Mouse (Mus musculus) intestine, embryonic 15.5 days (tissue): ENCODE measurements at regions not wholly inside any gene's neighbourhood (a gene's known extent, or its start where the extent isn't known, plus 50 kb on each side); places are given as distances from the start of the nearest gene placed in this dataset.
A peak's percentile ranks its signal among the peaks of the same experiment; 100 is the strongest.

Experiments used
- ATAC-seq: fragments of 200-750 bp; cut with Nextera tagmentation; 2 replicates; pipeline ENCODE4 v1.8.0; 2017; ENCODE audit warnings: moderate TSS enrichment, moderate library complexity
- H3K27ac ChIP-seq: fragments of 300-500 bp; sonication (generic); 2 replicates; pipeline ENCODE4 v1.5.1; 2015; ENCODE audit warnings: mild to moderate bottlenecking, inconsistent platforms
- H3K27me3 ChIP-seq: fragments of 300-500 bp; sonication (generic); replicated peaks from 2 replicates; pipeline ENCODE4 v1.6.1; 2015; ENCODE audit warnings: inconsistent platforms
- H3K36me3 ChIP-seq: fragments of 300-500 bp; sonication (generic); 2 replicates; pipeline ENCODE4 v1.6.1; 2015; ENCODE audit warnings: inconsistent platforms
- H3K4me1 ChIP-seq: fragments of 300-500 bp; sonication (generic); replicated peaks from 2 replicates; pipeline ENCODE4 v1.6.1; 2015; ENCODE audit warnings: inconsistent platforms
- H3K4me2 ChIP-seq: fragments of 300-500 bp; sonication (generic); replicated peaks from 2 replicates; pipeline ENCODE4 v1.6.1; 2015; ENCODE audit warnings: mild to moderate bottlenecking, inconsistent platforms
- H3K4me3 ChIP-seq: fragments of 300-500 bp; sonication (generic); replicated peaks from 2 replicates; pipeline ENCODE4 v1.5.1; 2015; ENCODE audit warnings: inconsistent platforms
- H3K9ac ChIP-seq: fragments of 300-500 bp; sonication (generic); 2 replicates; pipeline ENCODE4 v1.6.1; 2015; ENCODE audit warnings: inconsistent platforms
- H3K9me3 ChIP-seq: fragments of 300-500 bp; sonication (generic); 2 replicates; pipeline ENCODE4 v1.6.1; 2016; ENCODE audit warnings: inconsistent platforms
- WGBS: fragments of 180-500 bp; shearing (Covaris S2); methylation state at CpG from one replicate; pipeline ENCODE4 v1.1.7; 2015; 5-methylcytosine and 5-hydroxymethylcytosine counted together

DNA sequence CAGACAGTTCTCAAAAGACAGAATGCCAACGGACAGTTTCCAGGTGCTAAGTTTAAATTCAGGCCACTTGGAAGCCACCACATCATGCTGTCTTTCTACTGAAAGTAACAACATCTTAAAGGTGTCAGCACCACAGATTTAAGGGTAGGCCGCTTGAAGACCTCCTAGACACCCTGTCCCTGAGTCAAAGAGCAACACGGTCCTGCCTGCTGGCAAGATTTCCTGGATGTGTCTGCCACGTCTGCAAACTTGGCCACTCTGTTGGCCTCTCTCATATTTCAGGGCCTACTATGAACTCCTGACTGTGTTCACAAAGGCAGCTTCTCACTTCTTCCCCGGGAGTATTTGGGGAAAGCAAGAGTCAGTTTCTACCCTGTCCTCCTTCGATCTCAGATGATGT is 194.7 kb upstream of the Esrrg start:
- no peak for ATAC-seq
- 77% methylated on average over 6 of the region's 6 CpGs for WGBS
- H3K4me2 ChIP-seq = no peak overlapping the region
- H3K27ac ChIP-seq = no peak overlapping the region
- H3K9me3 ChIP-seq = no peaks in the 10 kb centered on the region
- no peak overlapping the region for H3K4me3 ChIP-seq
- no peaks in the 10 kb centered on the region for H3K4me1 ChIP-seq
- no peaks in the 10 kb centered on the region for H3K36me3 ChIP-seq
- H3K27me3 ChIP-seq = no peaks in the 10 kb centered on the region
- H3K9ac ChIP-seq = no peak overlapping the region

DNA sequence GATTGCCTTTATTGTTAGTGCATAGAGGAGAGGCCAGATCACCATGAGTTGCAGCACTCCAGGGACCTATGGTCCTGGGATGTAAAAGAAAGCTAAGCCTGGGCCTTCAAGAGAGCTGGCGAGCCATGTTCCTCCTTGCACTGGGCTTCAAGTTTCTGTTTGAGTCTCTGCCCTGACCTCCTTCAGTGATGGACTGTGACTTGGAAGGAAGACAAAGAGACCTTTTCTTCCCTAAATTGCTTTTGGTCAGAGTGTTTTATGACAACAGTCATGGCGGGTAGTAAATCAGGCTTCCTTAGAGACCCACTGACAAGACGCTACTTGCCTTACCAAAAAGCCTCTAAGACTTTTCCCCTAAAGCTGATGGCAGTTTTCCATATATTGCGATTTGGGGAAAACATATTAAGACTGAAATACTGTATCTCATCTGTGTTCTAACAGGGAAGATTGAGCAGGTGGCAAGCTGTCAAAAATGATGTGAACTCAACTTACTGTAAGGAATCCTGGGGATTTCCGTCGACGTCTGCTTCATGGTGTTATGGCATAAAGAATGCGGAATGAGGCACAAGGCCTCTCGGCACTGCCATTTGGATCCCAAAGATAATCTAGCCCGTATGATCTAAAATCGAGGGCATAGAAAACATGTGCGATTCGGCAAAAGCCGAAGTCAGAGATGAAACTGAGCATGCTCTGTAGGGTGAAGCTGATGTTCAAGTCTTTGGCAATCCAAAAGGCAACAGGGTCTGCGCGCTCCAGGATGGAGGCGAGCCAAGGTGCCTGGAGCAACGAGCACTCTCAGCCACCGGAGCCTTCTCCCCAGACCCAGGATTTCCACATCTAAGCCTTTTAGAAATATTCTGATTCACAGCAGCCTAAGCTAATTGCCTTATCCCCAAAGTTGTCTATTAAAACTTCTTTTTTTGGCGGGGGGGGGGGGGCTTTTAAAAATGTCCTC is 190.1 kb upstream of the Esrrg start:
- Histone ChIP-seq H3K27ac (no peak overlapping the region), H3K4me2 (no peak overlapping the region), H3K9me3 (no peaks in the 10 kb centered on the region), H3K4me3 (no peak overlapping the region), H3K36me3 (no peaks in the 10 kb centered on the region), H3K4me1 (no peaks in the 10 kb centered on the region), H3K27me3 (no peaks in the 10 kb centered on the region), H3K9ac (no peak overlapping the region)
- ATAC-seq = no peak
- WGBS = 86% methylated on average over 20 of the region's 20 CpGs

DNA sequence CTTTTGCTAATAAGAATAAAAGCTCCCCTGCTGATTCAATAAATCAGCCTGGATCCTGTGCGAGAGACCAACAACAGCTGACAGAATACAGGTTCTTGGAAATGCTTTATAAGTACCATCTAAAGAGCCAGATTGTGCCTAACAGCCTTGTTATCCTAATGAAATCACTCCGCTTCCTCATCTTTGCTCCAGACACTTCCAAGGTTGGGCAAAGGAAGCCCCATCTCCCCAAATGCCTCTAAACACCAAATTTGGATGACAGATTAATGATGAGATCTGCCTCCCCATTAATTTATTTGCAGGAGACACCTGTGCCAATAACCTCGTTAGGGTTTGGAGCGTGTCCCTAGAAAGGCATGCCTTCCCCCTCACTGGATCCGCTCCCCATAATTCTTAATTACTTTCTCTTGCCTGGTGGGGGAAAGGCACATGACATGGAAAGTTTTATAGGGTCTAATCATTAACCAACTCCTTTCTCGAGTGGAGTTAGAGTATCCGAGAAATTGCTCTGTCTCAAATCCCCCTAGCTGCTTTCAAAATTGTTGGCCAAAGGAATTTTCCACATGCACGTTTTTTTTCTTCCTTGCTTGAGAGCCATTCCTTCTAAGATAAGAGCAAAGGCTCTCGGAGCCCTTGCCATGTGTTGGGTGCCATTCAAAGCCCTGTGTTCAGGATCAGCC is 179.9 kb upstream of the Esrrg start:
- H3K9me3 ChIP-seq = no peaks in the 10 kb centered on the region
- no peak overlapping the region for H3K4me3 ChIP-seq
- H3K4me2 ChIP-seq = no peak overlapping the region
- WGBS = 53% methylated on average over 9 of the region's 9 CpGs
- H3K36me3 ChIP-seq = no peaks in the 10 kb centered on the region
- ATAC-seq = 0 out of 2 replicates have a peak, but pooled peaks have one; percentile 43
- no peak overlapping the region for H3K27ac ChIP-seq
- no peaks in the 10 kb centered on the region; the same call in 1 of the 2 replicates for H3K4me1 ChIP-seq
- H3K9ac ChIP-seq = no peak overlapping the region
- no peaks in the 10 kb centered on the region for H3K27me3 ChIP-seq

DNA sequence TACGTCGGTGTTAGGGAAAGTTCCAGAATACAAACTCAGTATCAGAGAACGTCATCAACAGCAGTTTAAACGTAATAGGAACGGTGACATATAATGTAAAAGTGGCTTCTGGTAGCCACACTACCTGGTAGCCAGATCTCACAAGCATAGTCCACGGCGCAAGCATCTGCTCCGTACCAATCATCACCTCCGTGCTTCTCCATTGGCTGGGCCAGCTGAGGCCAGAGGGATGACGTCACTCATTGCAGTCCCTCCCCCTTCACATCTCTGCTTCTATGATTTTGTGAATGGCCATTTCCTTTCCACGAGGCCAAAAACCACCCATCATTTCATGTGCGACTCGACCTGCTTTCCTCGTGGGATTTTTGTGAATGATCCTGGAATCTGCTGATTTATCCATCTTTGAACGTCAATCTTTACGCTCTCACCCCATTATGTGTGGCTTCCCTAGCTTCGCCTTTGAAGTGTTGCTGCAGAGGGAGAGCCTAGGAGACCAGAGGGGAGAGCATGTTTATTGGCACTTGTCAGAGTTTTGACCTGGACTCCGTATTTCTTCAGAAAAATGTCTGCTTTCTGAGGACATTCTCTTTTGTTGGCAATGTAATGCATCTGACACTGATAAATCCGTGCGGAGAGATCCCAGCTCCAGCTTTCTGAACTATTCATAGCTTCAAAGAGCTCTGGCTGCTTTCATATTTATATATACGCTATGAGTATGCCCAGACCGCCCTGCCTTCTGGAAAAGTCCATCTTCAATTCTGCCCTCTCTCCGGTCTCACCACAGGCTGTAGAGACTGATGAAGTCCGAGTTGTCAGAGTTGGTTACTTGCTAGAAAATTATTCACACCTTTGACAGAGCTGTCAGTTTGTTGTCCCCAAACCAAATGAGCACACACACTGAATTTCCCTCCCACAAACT is 174.6 kb upstream of the Esrrg start:
- H3K4me2 ChIP-seq = no peak overlapping the region
- no peak for ATAC-seq
- H3K9ac ChIP-seq = no peak overlapping the region
- 76% methylated on average over 24 of the region's 24 CpGs for WGBS
- H3K9me3 ChIP-seq = no peaks in the 10 kb centered on the region
- no peak overlapping the region for H3K27ac ChIP-seq
- H3K27me3 ChIP-seq = no peaks in the 10 kb centered on the region
- no peaks in the 10 kb centered on the region; the same call in 1 of the 2 replicates for H3K4me1 ChIP-seq
- H3K4me3 ChIP-seq = no peak overlapping the region
- no peaks in the 10 kb centered on the region for H3K36me3 ChIP-seq

DNA sequence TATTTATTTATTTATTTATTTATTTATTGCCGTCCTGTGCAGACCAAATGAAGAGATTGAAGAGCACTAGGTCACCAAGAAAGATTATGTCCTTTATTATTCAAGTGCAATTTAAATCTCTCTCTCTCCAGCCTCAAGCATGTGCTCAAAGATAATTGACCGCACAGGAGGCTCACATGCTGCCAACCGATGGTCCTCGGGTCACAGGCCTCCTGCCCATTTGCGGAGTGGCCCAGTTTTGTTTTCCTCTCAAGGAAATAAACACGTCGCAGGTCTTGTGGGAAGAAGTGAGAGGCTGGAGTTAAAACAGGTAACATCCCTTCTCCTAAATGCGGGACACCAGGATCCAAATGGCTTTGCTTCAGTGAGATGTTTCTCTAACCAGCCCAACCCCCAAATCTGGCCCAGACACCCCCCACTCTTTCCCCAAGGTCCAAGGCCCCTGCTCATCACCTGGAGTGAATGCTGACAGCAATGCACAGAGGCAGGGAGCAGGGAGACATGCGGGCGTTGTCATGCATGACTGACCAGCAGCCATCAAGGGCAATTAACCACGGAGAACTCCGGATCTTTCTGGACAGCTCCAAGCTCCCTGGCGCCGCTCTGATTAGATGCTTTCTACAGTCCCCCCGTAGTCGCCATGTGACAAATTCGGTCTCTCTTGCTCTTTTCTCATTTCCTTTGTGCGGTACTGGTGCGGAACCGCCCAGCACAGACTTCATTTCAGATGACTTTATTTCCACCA is 169.2 kb upstream of the Esrrg start:
- no peaks in the 10 kb centered on the region for H3K36me3 ChIP-seq
- ATAC-seq = no peak
- H3K4me2 ChIP-seq = no peak overlapping the region
- no peaks in the 10 kb centered on the region for H3K27me3 ChIP-seq
- H3K9me3 ChIP-seq = no peaks in the 10 kb centered on the region
- H3K27ac ChIP-seq = no peak overlapping the region
- no peak overlapping the region for H3K4me3 ChIP-seq
- 84% methylated on average over 20 of the region's 20 CpGs for WGBS
- no peak overlapping the region for H3K9ac ChIP-seq
- H3K4me1 ChIP-seq = no peaks in the 10 kb centered on the region

DNA sequence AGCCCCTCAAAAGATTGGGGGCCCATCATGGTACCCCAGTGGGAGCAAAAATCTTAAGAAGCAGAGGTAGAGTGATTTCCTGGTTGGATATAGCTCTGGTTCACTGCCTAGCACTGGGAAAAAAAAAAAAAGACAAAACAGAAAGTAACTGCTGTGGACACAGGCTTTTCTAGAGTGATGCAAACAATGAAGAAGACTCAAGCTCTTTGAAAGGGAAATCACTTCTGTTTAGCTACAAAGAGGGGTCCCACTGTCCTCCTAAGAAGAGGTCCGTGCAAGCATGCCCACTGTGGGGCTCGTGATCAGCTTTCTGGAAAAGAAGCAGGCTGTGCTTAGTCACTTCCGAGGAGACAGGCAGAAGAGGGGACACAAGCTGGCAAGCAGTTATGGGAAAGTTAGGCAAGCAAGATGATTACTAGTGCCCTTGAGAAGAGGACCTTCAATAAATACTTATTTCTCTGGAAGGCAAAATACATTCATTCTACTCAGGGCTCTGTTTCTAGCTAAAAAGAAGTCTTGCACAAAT is 166.9 kb upstream of the Esrrg start:
- H3K4me2 ChIP-seq = no peak overlapping the region
- H3K9me3 ChIP-seq = no peaks in the 10 kb centered on the region
- H3K27ac ChIP-seq = no peak overlapping the region
- H3K9ac ChIP-seq = no peak overlapping the region
- no peak for ATAC-seq
- no peak overlapping the region for H3K4me3 ChIP-seq
- 79% methylated on average over 3 of the region's 3 CpGs for WGBS
- H3K27me3 ChIP-seq = no peaks in the 10 kb centered on the region
- no peaks in the 10 kb centered on the region for H3K36me3 ChIP-seq
- H3K4me1 ChIP-seq = no peaks in the 10 kb centered on the region

DNA sequence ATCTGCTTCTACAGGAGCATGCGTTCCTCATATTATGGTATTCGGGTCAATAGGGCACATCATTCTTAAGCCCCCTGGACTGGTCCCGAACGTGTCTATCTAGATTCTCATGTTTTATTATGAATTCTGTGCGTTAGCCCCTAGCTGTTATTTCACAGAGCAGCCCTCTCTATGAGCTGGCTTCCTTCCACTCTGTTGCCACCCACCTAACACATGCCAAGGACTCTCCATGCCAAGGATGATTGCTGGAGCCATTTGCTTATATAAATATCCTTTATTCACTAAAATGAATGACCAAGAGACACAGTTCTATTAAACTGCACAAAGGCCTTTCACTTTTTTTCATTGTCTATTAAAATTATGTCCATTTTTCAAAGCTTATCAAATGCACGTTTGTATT is 162.1 kb upstream of the Esrrg start:
- Histone ChIP-seq H3K36me3 (no peaks in the 10 kb centered on the region), H3K4me3 (no peak overlapping the region), H3K27me3 (no peaks in the 10 kb centered on the region), H3K9ac (no peak overlapping the region), H3K9me3 (no peaks in the 10 kb centered on the region), H3K4me2 (no peak overlapping the region), H3K4me1 (no peaks in the 10 kb centered on the region), H3K27ac (no peak overlapping the region)
- no peak for ATAC-seq
- 82% methylated on average over 6 of the region's 6 CpGs for WGBS

DNA sequence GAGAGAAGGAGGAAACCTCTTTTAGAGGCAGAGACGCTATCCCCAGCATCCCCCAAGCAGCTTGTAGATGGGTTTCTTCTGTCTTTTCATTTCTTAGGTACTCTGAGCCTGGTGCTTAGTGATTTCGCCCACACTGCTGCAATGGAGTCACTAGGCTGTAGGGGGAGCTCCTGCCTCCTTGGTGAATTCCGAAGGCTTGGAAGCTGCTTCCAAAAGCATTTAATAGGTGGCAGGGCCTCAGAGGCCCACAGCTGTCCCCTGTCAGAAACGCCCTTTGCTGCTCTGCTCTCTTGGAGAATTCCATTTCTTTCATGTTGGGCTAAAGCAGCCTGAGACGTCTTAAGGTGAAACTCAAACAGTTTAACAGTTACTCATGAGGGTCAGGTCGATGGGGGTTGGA is 160.4 kb upstream of the Esrrg start:
- no peaks in the 10 kb centered on the region for H3K9me3 ChIP-seq
- no peak overlapping the region for H3K4me3 ChIP-seq
- WGBS = 16% methylated on average over 6 of the region's 6 CpGs
- ATAC-seq = peak; percentile 59; the same call in 1 of the 2 replicates
- no peaks in the 10 kb centered on the region for H3K36me3 ChIP-seq
- H3K4me2 ChIP-seq = peak overlapping the region; percentile 18; the same call in 1 of the 2 replicates
- no peaks in the 10 kb centered on the region for H3K4me1 ChIP-seq
- H3K27me3 ChIP-seq = no peaks in the 10 kb centered on the region
- no peak overlapping the region for H3K27ac ChIP-seq
- no peak overlapping the region for H3K9ac ChIP-seq

DNA sequence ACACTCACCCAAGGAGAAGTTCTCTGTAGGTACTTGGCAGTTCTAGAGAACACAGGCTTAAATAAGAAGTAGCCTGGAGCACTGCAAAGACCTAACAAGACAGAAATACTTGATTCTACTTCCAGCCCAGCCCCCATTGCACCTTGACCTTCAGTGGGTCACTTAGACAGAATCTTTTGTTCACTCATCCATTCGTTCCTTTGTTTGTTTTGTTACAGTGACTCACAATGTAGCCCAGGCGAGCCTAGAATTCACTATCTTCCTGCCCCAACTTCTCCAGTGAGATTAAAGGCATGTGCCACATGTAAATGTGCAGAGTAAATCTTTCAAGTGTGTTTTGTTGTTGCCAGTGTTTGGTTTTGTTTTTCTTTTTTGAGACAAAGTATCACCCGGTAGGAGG is 158.5 kb upstream of the Esrrg start:
- WGBS = 73% methylated on average over 3 of the region's 3 CpGs
- no peak overlapping the region for H3K9ac ChIP-seq

DNA sequence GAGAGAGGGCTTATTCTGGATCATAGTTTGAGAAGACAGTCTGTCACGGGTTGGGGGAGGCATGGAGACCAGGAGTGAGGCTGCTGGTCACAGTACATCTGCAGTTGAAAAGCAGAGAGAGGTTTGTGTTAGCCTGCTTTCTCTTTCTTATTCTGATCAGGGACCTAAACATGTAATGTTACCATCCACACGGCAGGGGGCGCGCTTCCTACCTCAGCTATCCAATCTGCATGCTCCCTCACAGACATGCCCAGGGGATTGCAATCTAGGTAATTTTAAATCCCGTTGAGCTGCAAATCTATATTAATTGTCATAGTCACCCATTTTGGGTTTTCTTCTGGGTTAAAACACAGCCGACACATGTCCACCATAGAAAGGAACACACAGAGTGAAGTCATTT is 156.4 kb upstream of the Esrrg start:
- ATAC-seq = no peak
- Histone ChIP-seq H3K9me3 (no peaks in the 10 kb centered on the region), H3K9ac (no peak overlapping the region), H3K27ac (no peak overlapping the region), H3K4me2 (no peak overlapping the region), H3K4me3 (no peak overlapping the region), H3K36me3 (no peaks in the 10 kb centered on the region), H3K27me3 (no peaks in the 10 kb centered on the region), H3K4me1 (no peaks in the 10 kb centered on the region)
- 39% methylated on average over 6 of the region's 6 CpGs for WGBS

More for the DNA sequence above, 158.5 kb upstream of the Esrrg start:
- no peaks in the 10 kb centered on the region for H3K4me1 ChIP-seq
- H3K4me3 ChIP-seq = no peak overlapping the region
- no peaks in the 10 kb centered on the region for H3K27me3 ChIP-seq
- no peaks in the 10 kb centered on the region for H3K9me3 ChIP-seq
- no peak for ATAC-seq
- H3K36me3 ChIP-seq = no peaks in the 10 kb centered on the region
- no peak overlapping the region for H3K4me2 ChIP-seq
- H3K27ac ChIP-seq = no peak overlapping the region

DNA sequence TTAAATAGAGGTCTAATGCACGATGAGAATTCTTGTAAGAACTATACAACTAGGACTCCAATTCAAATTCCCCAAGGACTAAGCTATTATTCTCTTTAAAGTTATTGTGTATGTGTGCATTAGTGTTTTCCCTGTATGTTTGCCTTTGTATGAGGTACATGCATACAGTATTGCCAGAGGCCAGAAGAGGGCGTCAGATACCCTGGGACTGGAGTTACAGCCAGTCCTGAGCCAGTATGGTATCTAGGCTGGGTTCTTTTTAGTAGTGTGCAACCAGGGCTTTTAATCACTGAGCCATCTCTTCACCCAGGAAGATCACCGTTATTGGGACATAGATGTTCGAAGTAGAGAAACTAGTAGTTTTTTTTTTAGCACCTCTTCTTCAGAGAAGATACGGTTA is 154.2 kb upstream of the Esrrg start:
- Histone ChIP-seq H3K9ac (no peak overlapping the region), H3K4me3 (no peak overlapping the region), H3K9me3 (no peaks in the 10 kb centered on the region), H3K27me3 (no peaks in the 10 kb centered on the region), H3K36me3 (no peaks in the 10 kb centered on the region), H3K4me2 (no peak overlapping the region), H3K27ac (no peak overlapping the region), H3K4me1 (no peaks in the 10 kb centered on the region)
- no peak for ATAC-seq
- 63% methylated on average over 5 of the region's 5 CpGs for WGBS
